Mouse (Mus musculus): ENCODE results near the gene Dnajc16.

Gene Dnajc16

DNA sequence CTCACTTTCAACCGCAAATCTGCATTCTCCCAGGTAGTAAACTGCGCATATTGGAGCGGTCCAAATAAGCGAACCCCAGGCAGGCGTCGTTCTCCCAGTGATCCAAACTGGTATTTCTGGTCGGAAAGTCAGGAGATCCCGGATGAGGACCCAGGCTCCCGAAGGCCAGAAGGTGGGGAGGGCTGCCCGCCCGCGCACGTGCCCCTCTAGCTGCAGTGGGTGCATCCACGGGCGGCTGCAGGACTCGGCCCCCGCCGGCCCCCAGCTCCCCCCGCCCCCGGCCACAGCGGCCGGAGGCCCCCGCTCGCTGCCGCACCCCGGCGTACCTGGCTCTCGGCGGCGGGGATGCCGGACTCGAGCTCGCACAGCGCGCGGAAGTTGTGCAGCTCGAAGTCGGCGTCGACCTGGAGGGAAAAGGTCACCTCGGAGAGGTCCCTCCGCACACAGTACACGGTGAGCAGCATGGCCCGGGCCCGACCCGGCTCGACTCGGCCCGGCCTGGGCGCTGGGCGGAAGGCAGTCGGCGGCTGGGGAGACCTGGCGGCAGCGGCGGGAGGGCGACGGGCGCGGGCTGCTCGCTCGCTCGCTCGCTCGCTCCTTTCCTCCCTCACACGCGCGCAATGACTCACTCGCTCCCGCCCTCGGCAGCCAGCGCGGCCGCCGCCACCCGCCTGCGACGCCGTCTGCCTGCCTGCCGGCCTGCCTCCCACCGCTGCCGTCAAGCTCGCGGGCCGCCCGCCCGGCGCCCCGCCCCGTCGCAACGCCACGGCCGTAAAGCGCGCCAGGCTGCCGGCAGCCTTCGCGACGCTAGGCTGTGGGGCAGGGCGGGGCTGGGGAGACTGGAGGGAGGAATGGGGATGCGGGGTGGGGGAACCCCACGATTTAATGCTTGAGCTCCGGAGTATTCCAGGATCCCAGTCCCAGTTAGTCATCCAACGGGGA lies 67.7 kb downstream of the Dnajc16 start, which contains the start of gene Ddi2:
Gene Ddi2, minus strand, starts transcription at position 689 of the 942 bp plus-strand sequence.
- DNase-seq: peak; percentile 92

DNA sequence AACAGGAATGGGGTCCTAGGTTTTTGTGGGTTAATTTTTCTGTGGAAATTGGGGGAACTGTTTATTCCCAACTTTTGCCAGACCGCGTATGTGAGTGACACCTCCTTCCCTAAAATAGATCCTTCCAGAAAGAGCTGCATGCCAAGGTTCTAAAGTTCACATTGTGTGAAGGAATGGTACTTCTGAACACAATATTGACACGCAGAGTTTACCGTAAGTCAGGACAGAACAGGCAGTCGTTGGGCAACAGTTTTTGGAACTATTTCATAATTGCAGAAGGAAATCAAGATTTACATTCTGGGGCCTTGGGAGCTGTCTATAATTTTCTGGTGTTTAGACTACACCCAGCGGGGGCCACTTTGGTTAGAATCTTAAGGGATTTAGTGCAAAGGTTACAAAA lies 68.8 kb downstream of the Dnajc16 start:
- DNase-seq: no peak

DNA sequence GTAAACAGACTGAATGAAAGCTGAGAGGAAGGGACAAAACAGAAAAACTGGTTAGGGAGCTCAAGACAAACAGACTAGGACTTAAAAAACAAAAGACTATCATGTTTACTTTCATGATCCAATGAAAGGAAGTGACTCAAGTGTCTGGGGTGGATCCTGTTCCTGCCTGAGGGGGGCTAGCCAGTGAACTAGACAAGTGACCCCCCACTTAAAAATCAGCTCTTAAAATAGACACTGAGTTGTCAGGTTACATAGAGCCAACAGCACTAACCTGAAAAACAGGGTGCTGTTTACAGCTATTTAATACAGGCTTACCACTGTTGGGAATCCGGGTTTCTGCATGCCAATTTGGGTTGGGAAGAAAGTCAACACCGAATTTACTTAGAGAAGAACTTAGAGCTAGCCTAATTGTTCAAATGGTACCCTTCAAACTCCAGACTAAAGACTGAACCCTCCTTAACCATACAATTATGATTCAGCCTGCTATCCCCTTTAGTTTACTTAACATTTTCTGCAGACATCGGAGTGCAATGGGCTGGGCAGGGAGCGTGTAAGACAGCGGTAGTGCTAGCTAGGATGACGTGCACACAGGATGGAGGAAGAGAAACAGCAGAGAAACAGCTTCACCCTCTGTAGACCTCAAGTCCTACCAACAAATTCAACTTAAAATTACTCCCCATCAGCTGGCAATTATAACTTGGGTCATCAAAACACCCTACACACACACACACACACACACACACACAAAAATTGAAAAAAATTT lies 69.8 kb downstream of the Dnajc16 start:
- no peak for DNase-seq

DNA sequence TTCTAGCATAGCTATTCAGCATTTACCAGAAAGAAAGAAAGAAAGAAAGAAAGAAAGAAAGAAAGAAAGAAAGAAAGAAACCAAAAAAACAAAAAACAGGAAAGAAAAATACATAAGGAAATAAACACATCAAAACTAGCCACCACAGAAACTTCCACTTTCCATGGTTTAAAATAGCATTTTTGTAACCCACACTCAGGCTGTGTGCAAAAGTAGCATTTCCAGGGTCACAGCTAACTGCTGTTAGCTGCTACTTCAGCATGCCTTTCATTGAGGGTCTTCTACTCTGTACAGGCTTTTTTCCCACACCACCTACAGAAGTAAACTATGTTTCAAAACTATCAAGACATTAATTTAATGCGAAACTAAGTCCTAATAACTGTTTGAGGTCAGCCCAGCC lies 71.4 kb downstream of the Dnajc16 start:
- no peak for DNase-seq

DNA sequence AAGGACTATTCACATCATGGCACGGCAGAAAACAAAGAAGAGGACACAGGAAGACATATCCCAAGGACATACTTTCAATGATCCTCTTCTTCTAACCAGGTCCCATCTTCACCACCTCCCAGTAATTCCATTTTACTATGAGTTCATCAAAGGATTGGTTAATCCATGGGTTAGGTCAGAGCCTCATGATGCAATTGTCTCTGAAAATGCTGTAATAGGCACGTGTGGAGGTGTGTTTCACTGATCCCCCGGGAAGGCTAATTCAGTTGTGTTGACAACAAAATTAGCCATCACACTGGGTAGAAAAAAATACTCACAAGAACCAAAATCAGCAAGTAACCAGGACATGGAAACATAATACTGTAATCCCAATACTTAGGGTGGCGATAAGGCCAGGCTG lies 73.1 kb downstream of the Dnajc16 start:
- DNase-seq: no peak

DNA sequence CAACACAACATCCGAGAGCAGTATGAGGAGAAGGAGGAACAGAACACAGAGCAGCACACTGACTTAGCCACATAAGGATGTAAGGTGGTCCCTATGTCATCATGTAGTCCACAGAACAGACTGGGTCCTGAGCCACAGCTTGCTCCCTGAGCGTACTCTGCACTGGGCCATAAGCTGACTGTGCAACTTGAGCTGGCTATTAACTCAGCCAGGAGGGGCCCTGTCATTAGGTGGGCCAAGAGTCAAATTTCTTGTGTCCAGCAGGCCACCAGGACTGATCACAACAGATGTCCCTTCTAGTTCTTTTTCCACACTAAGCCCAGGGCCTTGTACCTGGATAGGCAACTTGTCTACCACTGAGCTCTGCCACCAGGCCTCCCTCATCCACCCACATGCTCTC lies 75.7 kb downstream of the Dnajc16 start:
- no peak for DNase-seq

DNA sequence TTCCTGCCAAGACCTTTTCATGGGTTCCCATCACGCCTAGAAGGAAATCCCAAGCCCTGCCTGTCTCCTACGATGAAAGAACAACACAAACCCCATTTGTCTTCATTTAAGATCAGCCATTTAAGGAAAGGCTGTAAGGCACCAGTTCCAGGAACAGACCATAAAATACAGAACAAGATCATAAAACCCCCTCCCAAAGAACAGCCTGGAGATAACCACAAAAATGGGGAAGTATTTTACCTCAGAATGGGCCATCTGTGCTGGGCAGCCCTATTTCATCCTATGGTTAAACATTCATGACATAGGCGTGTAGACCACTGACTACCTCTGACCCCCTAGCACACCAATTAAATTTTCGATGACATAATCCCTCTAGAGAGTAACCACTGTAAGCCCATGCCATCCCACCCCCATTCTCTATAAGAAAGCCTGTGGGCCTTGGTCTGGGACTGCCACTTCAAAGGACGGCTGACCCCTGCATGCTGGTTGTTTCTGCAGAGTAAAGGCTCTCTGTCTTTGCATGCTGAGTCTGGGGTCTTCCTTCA lies 77.1 kb downstream of the Dnajc16 start:
- DNase-seq: no peak

DNA sequence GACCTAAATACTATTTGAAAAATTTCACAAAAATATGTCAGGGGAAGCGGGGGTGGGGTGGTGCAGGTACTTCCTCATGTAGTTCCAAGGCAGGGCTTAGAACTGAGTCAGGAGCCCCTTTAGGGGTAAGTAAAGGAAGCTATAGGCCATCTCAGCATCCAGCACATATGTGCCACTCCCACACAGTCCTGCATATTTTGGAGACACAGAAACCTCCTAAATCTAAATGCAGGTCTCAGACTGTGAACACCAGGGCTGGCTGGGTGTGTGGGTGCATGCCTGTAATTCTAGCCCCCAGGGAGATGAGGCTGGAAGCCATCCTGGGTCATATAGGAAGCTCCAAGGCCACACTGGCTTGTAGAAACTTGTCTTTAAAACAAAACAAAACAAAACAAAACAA lies 79.5 kb downstream of the Dnajc16 start:
- DNase-seq: no peak
